Mouse (Mus musculus) spleen, adult 2 months (tissue): ENCODE results near the gene Erg. TPM values are rescaled to one million over a fixed set of nuclear protein-coding genes. Genes with fewer than 3 reads are reported as not detected.

Experiments
- DNase-seq, 2 experiments: peaks; one replicate each; pipeline versions ENCODE4 v3.0.0 to v3.0.0-alpha.2; 2012 to 2021; ENCODE audit warnings: low spot score in 2 of 2, low read depth in 1 of 2
- H3K27ac ChIP-seq: fragments of 200-500 bp; 2 replicates; pipeline ENCODE4 v1.5.1; 2012; ENCODE audit warnings: low read length, inconsistent platforms; ENCODE audit not compliant: insufficient read depth
- H3K27me3 ChIP-seq: fragments of 200-500 bp; 2 replicates; pipeline ENCODE4 v1.6.1; 2012; ENCODE audit warnings: mild to moderate bottlenecking, moderate library complexity, low read length, inconsistent platforms; ENCODE audit not compliant: control insufficient read depth, insufficient read depth
- H3K36me3 ChIP-seq: fragments of 200-500 bp; 2 replicates; pipeline ENCODE4 v1.6.1; 2012; ENCODE audit warnings: mild to moderate bottlenecking, low read length, inconsistent platforms; ENCODE audit not compliant: control insufficient read depth, insufficient read depth
- H3K4me1 ChIP-seq: fragments of 200-500 bp; 2 replicates; pipeline ENCODE4 v1.6.1; 2011; ENCODE audit warnings: inconsistent platforms; ENCODE audit not compliant: control insufficient read depth, insufficient read depth, insufficient read length
- H3K4me3 ChIP-seq: fragments of 200-500 bp; 2 replicates; pipeline ENCODE4 v1.5.1; 2011; ENCODE audit warnings: mild to moderate bottlenecking, inconsistent platforms; ENCODE audit not compliant: insufficient read depth, insufficient read length; ENCODE audit errors: extremely low read depth
- CTCF ChIP-seq: fragments of 200-500 bp; IDR thresholded peaks from 2 replicates; pipeline ENCODE4 v1.5.1; 2011; ENCODE audit warnings: mild to moderate bottlenecking, inconsistent platforms; ENCODE audit not compliant: insufficient read depth, insufficient read length, insufficient replicate concordance; ENCODE audit errors: extremely low read depth
- POLR2A ChIP-seq: fragments of 200-500 bp; IDR thresholded peaks from 2 replicates; pipeline ENCODE4 v1.6.1; 2011; ENCODE audit warnings: low read depth, low read length, inconsistent platforms
- WGBS: fragments of 180-500 bp; shearing (Covaris S2); methylation state at CpG from one replicate; pipeline ENCODE4 v1.1.7; 2018; 5-methylcytosine and 5-hydroxymethylcytosine counted together
- polyA plus RNA-seq: library from polyadenylated mRNA; depleted of rRNA; stranded (reverse); fragments of >200 nt; gene quantifications from 2 replicates; pipeline ENCODE4 v1.2.3, GENCODE M21; 2012

The Erg gene
- polyA plus RNA-seq, 1 experiment, result 7.1 TPM

- no peak for DNase-seq
- Histone ChIP-seq H3K36me3 (no peaks in the 10 kb centered on the region), H3K4me3 (no peak overlapping the region), H3K27me3 (no peaks in the 10 kb centered on the region), H3K4me1 (no peaks in the 10 kb centered on the region), H3K27ac (no peak overlapping the region)
- no peak for TF ChIP-seq CTCF
- TF ChIP-seq POLR2A, result no peak
- 87% methylated on average over 4 of the region's 4 CpGs for WGBS
Observed at GRCm38 (mm10) chr16:95601219-95601580, 14.8 kb upstream of the Erg start.

DNA sequence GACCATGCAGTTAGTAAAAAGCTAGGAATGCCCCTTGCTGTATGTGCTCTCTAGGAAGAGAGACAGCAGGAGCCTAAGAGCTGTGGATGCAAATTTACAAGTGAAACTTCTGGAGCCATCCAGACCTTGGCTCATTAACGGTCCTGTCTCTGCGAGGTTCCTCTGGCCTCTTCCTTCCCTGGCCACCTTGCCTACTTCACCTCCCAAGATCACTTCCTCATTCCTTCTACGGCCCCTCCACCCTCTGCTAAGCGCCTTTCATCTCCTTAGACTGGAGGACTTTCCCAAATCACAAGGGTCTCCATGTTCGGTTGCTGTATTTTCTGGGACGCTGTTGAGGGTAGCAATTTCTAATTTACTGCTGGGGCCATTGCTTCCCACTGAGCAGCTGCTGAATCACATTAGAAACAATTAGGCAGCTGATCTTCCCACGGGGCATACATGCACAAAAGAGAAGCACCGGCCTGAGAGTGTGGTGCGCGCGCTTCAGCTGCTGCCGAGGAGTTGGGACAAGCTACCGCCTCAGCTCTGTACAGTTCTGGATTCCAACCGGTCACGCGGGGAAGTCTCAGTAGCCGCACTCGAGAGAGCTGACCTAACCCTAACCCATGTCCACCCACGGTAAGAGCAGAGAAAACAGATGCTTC, 14.3 kb upstream of the Erg start:
- Histone ChIP-seq H3K27me3 (no peaks in the 10 kb centered on the region), H3K36me3 (no peaks in the 10 kb centered on the region), H3K27ac (no peak overlapping the region), H3K4me3 (no peak overlapping the region), H3K4me1 (no peaks in the 10 kb centered on the region)
- WGBS, result 51% methylated on average over 19 of the region's 19 CpGs
- no peak for DNase-seq
- no peak for TF ChIP-seq POLR2A
- TF ChIP-seq CTCF, result no peak

DNA sequence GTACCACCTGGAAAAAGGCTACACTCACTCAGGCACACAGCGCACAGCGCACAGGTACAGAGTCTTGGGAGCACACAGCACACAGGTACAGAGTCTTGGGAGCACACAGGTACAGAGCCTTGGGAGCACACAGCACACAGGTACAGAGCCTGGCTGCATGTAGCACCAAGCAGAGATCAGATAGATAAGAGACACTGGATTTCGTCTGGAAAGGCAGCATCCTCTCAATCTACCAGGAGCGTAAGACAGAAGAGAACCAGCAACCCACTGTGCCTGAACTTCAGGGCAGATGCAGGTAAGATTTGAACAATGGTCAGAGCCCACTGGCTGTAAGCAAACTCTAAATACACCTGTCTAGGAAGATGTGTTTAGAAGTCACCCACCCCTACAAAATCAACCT, 12.5 kb upstream of the Erg start:
- no peak for TF ChIP-seq CTCF
- TF ChIP-seq POLR2A, result no peak
- Histone ChIP-seq H3K36me3 (no peaks in the 10 kb centered on the region), H3K27ac (no peak overlapping the region), H3K4me3 (no peak overlapping the region), H3K4me1 (no peaks in the 10 kb centered on the region), H3K27me3 (no peaks in the 10 kb centered on the region)
- no peak for DNase-seq
- 91% methylated on average over 4 of the region's 4 CpGs for WGBS

GRCm38 (mm10) chr16:95597578-95597951, 11.2 kb upstream of the Erg start:
- no peak for DNase-seq
- Histone ChIP-seq H3K36me3 (no peaks in the 10 kb centered on the region), H3K27me3 (no peaks in the 10 kb centered on the region), H3K27ac (no peak overlapping the region), H3K4me3 (no peak overlapping the region), H3K4me1 (no peaks in the 10 kb centered on the region)
- 29% methylated on average over 7 of the region's 7 CpGs for WGBS
- TF ChIP-seq POLR2A, result no peak
- no peak for TF ChIP-seq CTCF

DNA sequence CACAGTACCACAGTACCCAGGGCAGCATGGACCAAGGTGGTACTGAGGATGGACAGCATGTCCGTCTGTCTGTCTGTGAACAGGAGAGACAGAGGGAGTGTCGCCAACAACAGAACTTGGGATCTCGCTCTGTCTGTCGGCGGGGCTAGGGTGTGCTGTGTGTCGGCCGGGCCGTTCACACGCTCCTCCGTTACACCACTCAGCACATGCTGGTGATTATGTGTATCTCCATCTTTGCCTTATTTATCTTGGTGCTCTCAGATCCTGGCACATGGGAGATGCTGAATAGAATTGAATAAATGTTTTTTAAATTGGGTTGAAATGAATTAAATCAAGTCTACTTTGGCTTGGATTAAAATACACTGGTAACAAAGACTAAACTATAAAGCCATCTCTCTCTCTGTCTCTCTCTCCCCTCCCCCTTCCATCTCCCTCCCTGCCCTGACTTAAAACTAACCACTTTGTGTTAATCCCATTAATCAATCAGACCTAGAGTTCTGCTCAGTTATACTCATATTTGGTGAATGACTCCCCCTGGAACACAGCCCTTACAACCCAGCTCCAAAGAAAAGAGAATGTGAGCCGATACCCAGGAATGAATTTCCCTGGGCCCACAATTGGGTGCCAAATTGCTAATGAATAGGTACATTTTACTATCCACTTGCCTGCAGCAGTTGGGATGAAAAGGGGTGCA, 10.6 kb upstream of the Erg start:
- no peak overlapping the region for H3K4me3 ChIP-seq
- no peak overlapping the region for H3K27ac ChIP-seq
- WGBS, result 95% methylated on average over 11 of the region's 11 CpGs
- no peaks in the 10 kb centered on the region for H3K36me3 ChIP-seq
- no peaks in the 10 kb centered on the region for H3K4me1 ChIP-seq
- no peaks in the 10 kb centered on the region for H3K27me3 ChIP-seq
- no peak for DNase-seq
- TF ChIP-seq POLR2A, result no peak
- TF ChIP-seq CTCF, result no peak

GRCm38 (mm10) chr16:95588849-95589248, 2.5 kb upstream of the Erg start:
- no peak for TF ChIP-seq CTCF
- no peak for TF ChIP-seq POLR2A
- H3K36me3 ChIP-seq, result no peaks in the 10 kb centered on the region
- WGBS, result 55% methylated on average over 5 of the region's 5 CpGs
- H3K27me3 ChIP-seq, result peaks cover 6% of the 10 kb centered on the region; the same call in 1 of the 2 replicates
- DNase-seq, result no peak
- H3K27ac ChIP-seq, result no peak overlapping the region
- H3K4me3 ChIP-seq, result no peak overlapping the region
- peaks cover 3% of the 10 kb centered on the region; the same call in 1 of the 2 replicates for H3K4me1 ChIP-seq

GRCm38 (mm10) chr16:95586726-95587125, 333 bp upstream of the Erg start:
- Histone ChIP-seq H3K27me3 (peaks cover 6% of the 10 kb centered on the region; the same call in 1 of the 2 replicates), H3K27ac (no peak overlapping the region), H3K36me3 (no peaks in the 10 kb centered on the region), H3K4me3 (no peak overlapping the region), H3K4me1 (peaks cover 3% of the 10 kb centered on the region; the same call in 1 of the 2 replicates)
- TF ChIP-seq CTCF, result no peak
- TF ChIP-seq POLR2A, result no peak
- 42% methylated on average over 7 of the region's 7 CpGs for WGBS
- DNase-seq, result no peak
